Comparison of ENCODE assay signal across 17 mouse cellular contexts in genomic region chr11:119897041-119897440, GRCm38 (mm10). TPM values are rescaled to one million over a fixed set of nuclear protein-coding genes. Genes with fewer than 3 reads are reported as not detected.
DNase-seq lines count a peak whose midpoint lies in the region; ATAC-seq lines count a peak whose summit lies in the region.
"Had no signal": no experiment of that assay in that cellular context is flagged by ENCODE, and none has a peak within 500 bp of the region (broad histone marks: within the 10 kb centered on the region; RNA-seq: fewer than 3 reads in every experiment).

No protein-coding gene starts in this region.

- peaks cover 37% of the 10 kb centered on the region for H3K36me3 ChIP-seq in hindbrain, embryonic 13.5 days
- H3K36me3 ChIP-seq in midbrain, embryonic 16.5 days (ENCODE audit: control insufficient read depth, insufficient read depth, low read length) = peaks cover 8% of the 10 kb centered on the region; the same call in 1 of the 2 replicates

- H3K4me1 ChIP-seq in hindbrain, embryonic 13.5 days (replicated peaks) = peaks cover 70% of the 10 kb centered on the region
- H3K4me1 ChIP-seq in midbrain, embryonic 16.5 days (ENCODE audit: control insufficient read depth, insufficient read depth, low read length) = no peaks in the 10 kb centered on the region; the same call in 1 of the 2 replicates
- H3K4me1 ChIP-seq: embryonic facial prominence, embryonic 13.5 days; limb, embryonic 12.5 days had no signal

- no peak overlapping the region for H3K4me2 ChIP-seq in hindbrain, embryonic 13.5 days
- H3K4me2 ChIP-seq in midbrain, embryonic 16.5 days (ENCODE audit: low read length) = no peak overlapping the region
- H3K4me2 ChIP-seq: embryonic facial prominence, embryonic 13.5 days; limb, embryonic 12.5 days; liver, embryonic 15.5 days had no signal

- intact Hi-C loops in gastrocnemius, postnatal 36 days (cut with DNase I) = no loop called here

- no peaks in the 10 kb centered on the region for H3K27me3 ChIP-seq in hindbrain, embryonic 13.5 days
- no peaks in the 10 kb centered on the region for H3K27me3 ChIP-seq in midbrain, embryonic 16.5 days (ENCODE audit: control insufficient read depth, insufficient read depth, low read depth, low read length)
- H3K27me3 ChIP-seq: embryonic facial prominence, embryonic 13.5 days; limb, embryonic 12.5 days; liver, embryonic 15.5 days had no signal

- peak overlapping the region; percentile 94 for H3K27ac ChIP-seq in hindbrain, embryonic 13.5 days
- peak overlapping the region; percentile 60 for H3K27ac ChIP-seq in midbrain, embryonic 16.5 days (ENCODE audit: low read length)
- H3K27ac ChIP-seq: embryonic facial prominence, embryonic 13.5 days; limb, embryonic 12.5 days; liver, embryonic 15.5 days had no signal

- H3K4me3 ChIP-seq in hindbrain, embryonic 13.5 days = no peak overlapping the region
- no peak overlapping the region for H3K4me3 ChIP-seq in midbrain, embryonic 16.5 days (ENCODE audit: low read depth, low read length)
- H3K4me3 ChIP-seq: embryonic facial prominence, embryonic 13.5 days; limb, embryonic 12.5 days; liver, embryonic 15.5 days had no signal

- no peak for DNase-seq in frontal cortex, postnatal 10 days (ENCODE audit: low spot score in 2 of 2)
- peak; percentile 79 for DNase-seq in ZHBTc4 (ENCODE audit: low read depth, low spot score)
- DNase-seq in right cerebral cortex, postnatal 10 days (ENCODE audit: low spot score in 2 of 2) = no peak
- no peak for DNase-seq in gastrocnemius, postnatal 36 days
- no peak for DNase-seq in thymus, postnatal 10 days (ENCODE audit: low spot score in 2 of 2)
- DNase-seq: adrenal gland, postnatal 36 days; cerebellum, adult 11-12 months; heart, adult 18-20 months; kidney, postnatal 25 days; spleen, adult 18-20 months had no signal

- peak overlapping the region; percentile 55 for H3K9ac ChIP-seq in hindbrain, embryonic 13.5 days
- H3K9ac ChIP-seq in midbrain, embryonic 16.5 days (ENCODE audit: low read depth, low read length) = no peak overlapping the region
- H3K9ac ChIP-seq: embryonic facial prominence, embryonic 13.5 days; limb, embryonic 12.5 days; liver, embryonic 15.5 days had no signal

- no peaks in the 10 kb centered on the region for H3K9me3 ChIP-seq in hindbrain, embryonic 13.5 days
- no peaks in the 10 kb centered on the region for H3K9me3 ChIP-seq in midbrain, embryonic 16.5 days (replicated peaks; ENCODE audit: control insufficient read depth, low read length, poor library complexity, severe bottlenecking)
- H3K9me3 ChIP-seq: embryonic facial prominence, embryonic 13.5 days; limb, embryonic 12.5 days; liver, embryonic 15.5 days had no signal

- WGBS in hindbrain, embryonic 13.5 days = 66% methylated on average over 9 of the region's 9 CpGs
- WGBS in midbrain, embryonic 16.5 days = 77% methylated on average over 9 of the region's 9 CpGs

- peak; percentile 64; the same call in 1 of the 2 replicates for ATAC-seq in frontal cortex, adult (ENCODE audit: low TSS enrichment)
- ATAC-seq in hindbrain, embryonic 13.5 days (ENCODE audit: low FRiP score) = peak; percentile 86
- peak; percentile 70 for ATAC-seq in midbrain, embryonic 16.5 days
- ATAC-seq: intestine, embryonic 16.5 days had no signal

RNA-seq across cellular contexts. Expression of gene Chmp6, which starts 16.2 kb away (rescaled TPM):
- 100 and 103 TPM in 2 replicates for polyA plus RNA-seq in hindbrain, embryonic 13.5 days (2015; fragmentation: Nextera tagmentation; extraction: Ambion mirVana)
- 109 and 115 TPM in 2 replicates for polyA plus RNA-seq in midbrain, embryonic 16.5 days (2015; fragmentation: Nextera tagmentation; extraction: Ambion mirVana)
- 10 to 100 TPM; 23.6 to 28.6 TPM for total RNA-seq in gastrocnemius, postnatal 36 days (2021)

RNA-seq across cellular contexts. Expression of gene Baiap2, which starts 45.5 kb away (rescaled TPM):
- 10.0 and 12.3 TPM in 2 replicates for polyA plus RNA-seq in hindbrain, embryonic 13.5 days (2015; fragmentation: Nextera tagmentation; extraction: Ambion mirVana)
- polyA plus RNA-seq in midbrain, embryonic 16.5 days (2015; fragmentation: Nextera tagmentation; extraction: Ambion mirVana) = 14.7 and 15.7 TPM in 2 replicates
- total RNA-seq in gastrocnemius, postnatal 36 days (2021) = 1 to 10 TPM; 1.8 to 2.6 TPM
